Mouse (Mus musculus) heart, adult 18-20 months (tissue): ENCODE results near the gene Maf. TPM values are rescaled to one million over a fixed set of nuclear protein-coding genes. Genes with fewer than 3 reads are reported as not detected.

Experiments
- DNase-seq, 2 experiments: peaks; one replicate each; pipeline ENCODE4 v3.0.0; 2021 to 2022; ENCODE audit warnings: mixed read lengths in 1 of 2
- long read RNA-seq, 2 experiments: library from polyadenylated mRNA; stranded (forward); transcript quantifications; one replicate each; pipeline ENCODE4 v2.0.0; 2021
- total RNA-seq, 2 experiments: library from RNA; stranded (reverse); gene quantifications; 2 replicates each; pipeline ENCODE4 v1.2.3; 2021

Maf gene
- total RNA-seq = 1 to 10 TPM; 8.5 to 9.1 TPM
- long read RNA-seq, experiment 1, full-length matches to known transcripts = 7 of 8 reads
- long read RNA-seq, experiment 1, partial matches to known transcripts = 1 of 8 reads
- long read RNA-seq, experiment 1, other reads (novel, unspliced or antisense) = 0 of 8 reads
- long read RNA-seq, experiment 2, full-length matches to known transcripts = 5 of 5 reads
- long read RNA-seq, experiment 2, partial matches to known transcripts = 0 of 5 reads
- long read RNA-seq, experiment 2, other reads (novel, unspliced or antisense) = 0 of 5 reads

DNA sequence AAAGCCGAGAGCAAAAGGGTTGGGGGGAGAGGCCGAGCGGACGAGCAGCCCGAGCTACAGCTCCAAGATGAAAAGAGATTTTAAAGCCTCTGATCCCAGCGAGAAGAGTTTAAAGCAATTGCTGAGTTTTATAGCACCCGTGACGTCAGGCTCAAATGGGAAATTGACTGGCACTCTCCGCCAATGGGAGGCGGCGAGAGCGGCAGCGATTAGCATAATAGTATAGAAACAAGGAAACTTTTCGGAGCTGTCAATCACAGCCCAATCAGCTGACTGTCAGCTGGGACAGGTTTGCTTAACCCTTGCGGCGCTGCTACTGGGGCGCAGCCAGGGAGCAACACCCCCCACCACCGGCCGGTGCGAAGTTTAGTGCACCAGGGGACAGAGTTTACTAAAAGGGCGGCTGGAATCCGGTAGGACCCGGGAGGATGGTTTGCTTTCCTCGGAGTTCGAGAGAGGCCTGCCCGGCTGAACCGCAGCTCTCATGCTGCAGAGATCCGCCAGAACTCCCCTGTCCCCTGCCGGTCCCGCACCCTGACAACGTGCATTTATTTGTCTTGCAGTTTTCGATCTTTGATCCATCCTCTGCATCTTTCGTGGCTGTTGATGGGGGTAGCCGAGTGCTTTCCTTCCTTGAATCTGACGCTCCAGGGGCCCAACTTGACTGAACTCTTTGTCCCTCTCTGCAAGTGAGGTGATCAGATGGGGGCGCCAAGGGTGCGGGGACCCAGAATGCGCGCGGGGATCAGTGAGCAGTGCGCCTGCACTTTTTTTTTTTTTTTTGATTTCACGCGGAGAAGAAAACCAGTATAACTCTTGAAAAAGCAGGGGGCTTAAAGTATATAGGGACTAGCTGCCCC is at the start of gene Maf:
Gene Maf (minus strand): TSS at position 64 of the 860 bp plus-strand sequence.
- DNase-seq = peak; percentile 89 to 94

DNA sequence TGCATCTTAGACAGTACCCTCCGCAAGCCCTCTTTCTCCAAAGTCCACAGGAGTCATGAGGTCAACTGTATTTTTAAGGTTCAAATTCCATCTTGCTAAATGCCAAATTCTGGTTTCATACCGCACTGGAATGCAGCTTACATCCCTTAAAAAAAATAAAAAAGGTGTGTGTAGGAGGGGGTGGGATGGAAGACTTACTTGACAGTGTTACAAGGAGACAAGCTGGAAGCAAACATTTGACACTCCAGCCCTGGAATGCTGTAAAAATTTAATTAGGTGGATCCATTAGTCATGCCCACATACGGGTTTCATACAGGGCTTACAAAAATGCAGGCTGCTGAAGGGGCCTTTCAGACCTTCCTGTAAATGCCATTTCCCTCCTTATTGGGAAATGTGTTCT is 49.4 kb upstream of the Maf start:
- no peak for DNase-seq

DNA sequence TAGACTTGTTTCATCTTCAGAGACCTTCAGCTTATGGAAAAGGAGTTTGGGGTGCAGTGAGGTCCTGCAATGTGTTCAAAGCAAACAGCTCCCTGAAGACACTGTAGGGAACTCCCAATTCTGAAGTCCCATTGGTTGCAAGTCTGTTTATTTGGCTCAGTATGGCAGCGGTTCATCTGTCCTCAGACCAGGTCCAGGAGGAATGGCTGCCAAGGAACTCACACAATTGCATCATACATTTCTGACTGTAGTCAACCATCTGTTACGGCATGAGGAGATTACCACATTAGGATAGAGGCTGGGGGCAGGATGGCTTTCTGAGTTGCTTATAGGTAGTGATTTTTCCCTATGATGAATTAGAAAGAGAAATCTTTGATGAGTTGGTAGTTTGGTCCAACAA is 48.4 kb upstream of the Maf start:
- DNase-seq = peak; percentile 17 to 57

DNA sequence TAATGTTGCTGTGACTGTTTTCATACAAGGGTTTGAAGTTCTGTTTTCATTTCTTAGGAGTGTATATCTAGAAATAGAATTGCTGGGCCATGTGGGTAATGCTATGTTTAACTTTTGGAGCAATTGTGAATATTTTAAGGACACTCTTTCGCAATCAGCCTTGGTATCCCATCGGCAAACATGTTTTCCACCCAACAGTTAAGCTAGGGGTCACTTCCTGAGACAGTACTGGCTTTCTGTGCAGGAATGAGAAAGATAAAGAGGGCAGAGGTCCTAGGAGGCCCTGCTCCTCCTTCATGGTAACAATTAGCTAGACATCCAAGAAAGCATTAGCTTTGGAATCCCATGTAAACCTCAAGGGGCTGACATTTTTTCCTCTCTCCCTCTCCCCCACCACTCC is 47.1 kb upstream of the Maf start:
- DNase-seq = no peak

DNA sequence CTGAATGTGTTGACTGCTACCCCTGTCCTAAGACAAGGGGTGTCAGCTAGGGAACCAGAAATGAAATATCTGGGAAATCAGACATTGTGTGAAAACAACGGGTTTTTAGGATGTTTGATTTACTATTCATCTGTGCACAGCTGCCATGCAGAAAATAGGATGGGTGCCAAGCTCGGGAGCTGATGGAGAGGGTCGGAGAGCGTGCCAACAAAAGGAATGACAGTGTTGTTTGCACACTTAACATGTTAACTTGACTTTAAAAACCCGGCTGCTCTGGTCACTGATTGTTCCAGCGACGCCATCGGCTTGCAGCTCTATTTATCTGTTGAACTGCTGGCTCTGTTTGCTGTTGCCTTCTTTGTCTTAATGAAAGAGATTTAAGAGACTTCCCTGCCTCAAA is 46.2 kb upstream of the Maf start:
- peak; percentile 2 to 7 for DNase-seq

DNA sequence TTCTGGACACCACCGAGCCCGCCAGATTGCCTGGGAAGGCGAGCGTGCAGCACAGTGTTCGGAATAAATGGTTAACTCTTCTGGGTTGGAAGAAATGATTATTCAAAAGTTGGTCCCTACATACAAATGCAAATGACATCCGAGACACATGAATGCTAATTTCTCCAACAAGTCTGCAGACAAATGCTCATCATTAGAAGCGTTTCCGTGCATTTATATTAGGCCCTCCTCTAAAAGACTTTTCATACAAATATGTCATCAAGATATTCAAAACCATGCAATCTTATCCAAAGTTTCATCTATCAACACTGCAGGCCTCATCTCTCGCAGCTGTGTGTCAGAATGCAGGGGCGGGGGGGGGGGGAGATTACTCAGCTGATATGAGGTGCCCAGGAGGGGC is 39.8 kb upstream of the Maf start:
- no peak for DNase-seq

DNA sequence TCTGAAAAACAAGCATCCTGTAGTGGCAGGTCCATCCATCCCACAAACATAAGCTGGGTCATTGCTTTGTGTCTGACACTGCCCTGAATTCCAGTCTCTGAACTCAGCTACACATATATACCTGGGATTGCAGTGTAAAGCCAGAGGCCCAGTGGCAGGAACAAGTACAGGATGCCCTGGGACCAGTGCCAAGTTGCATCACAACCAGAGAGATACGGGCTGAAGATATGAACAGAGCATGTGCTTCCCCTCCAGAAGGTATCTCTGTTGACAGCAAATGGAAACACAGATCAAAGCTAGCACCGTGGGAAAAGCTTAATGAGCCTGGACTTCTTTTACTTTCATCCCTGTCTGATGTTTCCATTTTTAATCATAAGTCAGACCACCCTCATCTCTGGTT is 38.1 kb upstream of the Maf start:
- DNase-seq = no peak

DNA sequence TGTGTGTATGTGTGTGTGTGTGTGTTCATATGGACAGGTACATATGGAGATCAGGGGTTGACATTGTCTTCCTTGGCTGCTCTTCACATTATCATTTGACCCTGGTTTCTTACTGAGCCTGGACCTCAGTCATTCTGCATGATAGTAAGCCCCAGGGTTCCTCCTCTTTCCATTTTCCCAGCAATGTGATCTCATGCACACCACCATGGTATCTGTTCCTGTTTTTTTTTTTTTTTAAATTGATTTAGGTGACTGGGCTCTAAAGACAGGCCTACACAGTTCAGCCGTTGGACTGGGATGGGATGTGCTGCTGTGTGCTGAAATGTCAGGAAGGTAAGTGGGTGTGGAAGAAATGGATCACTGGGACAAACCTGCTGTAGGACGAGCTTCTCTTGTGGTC is 35.8 kb upstream of the Maf start:
- DNase-seq = no peak

DNA sequence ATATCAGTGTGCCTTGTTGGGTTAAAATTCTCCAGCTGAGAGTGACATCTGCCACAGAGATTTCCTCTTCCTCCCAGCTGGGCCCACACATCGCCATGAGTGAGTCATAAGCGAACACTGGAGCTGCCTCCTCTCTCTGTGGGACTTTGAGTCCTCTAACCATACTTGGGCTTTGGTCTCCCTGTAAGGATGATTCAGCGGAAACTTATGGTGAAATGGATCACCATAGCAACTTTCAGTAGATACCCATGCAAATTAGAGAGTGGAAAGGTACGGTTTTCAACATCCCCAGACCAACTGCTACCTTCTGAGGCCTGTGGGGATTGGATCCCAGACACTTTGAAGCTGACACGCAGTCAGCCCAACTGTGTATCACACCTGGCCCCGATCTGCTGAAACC is 35.1 kb upstream of the Maf start:
- no peak for DNase-seq

DNA sequence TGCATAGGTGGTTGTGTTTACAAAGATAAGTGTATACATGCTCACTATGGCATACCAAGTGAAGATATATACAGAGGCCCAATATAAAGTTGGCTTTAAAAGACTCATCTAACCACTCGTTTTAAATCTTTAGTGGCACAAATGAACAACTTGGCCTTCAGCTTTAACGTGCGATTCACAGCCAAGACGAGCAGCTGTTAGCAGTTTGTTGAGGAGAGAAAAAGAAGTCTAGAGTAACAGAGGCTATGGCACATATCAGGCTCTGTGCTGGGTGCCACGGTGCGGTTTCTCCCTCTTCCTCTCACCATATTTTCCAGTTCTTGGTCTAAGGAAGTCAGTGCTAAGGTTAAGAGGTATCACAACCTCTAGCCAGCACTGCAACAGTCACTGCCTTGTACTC is 34.4 kb upstream of the Maf start:
- DNase-seq = no peak

DNA sequence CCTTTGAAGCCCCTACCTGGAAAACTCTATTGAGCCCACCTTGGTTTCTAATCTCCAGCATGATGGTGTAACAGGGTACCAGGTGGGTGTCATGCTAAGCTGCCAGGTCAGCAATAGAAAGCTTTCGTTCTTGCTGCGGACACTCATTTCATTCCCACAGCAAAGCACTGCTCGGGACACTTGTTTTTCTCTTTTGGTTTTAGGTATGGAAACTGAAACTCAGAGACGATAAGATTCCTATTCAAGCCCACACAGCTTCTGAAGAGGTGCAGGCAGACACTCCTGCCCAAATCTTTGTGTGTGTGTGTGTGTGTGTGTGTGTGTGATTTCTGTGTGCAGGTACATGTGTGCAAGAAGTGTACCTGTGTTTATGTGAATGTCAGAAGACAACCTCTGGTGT is 32.2 kb upstream of the Maf start:
- no peak for DNase-seq

DNA sequence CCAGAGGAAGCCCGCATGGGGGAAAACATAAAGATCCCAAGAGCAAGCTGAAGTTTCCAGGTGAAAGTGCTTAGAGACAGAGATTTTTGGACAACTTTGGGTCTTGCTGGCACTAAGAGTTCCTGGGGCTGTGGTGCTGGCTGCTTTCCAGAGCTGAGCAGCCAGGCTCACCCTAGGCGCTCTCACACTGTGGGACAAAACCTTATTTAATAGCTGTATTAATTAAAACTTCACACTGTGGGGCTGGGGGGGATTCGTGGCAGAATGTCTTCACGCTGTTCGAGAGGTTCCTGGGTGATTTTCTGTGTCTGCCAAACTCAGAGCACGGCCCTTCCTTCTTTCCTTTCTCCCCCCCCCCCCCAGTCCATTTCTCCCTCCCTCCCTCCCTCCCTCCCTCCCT is 24.8 kb upstream of the Maf start:
- DNase-seq = no peak

DNA sequence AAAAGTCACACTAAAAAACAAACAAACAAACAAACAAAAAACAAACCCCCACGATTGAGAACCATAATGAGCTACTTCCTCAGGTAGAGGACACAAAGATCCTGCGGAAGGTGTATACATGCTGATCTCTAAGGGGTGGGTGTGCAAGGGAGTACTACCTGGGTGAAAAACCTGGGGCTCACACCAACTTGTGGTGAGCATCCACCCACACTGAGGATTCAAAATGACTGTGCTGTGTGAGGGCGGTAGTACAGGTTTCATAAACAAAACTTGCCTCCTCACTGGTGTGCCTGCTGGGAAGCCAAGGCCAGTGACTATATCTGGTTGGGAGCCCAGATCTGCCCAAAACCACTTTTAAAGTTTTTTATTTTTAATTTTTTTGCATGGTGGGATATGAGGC is 19.2 kb upstream of the Maf start:
- DNase-seq = no peak

DNA sequence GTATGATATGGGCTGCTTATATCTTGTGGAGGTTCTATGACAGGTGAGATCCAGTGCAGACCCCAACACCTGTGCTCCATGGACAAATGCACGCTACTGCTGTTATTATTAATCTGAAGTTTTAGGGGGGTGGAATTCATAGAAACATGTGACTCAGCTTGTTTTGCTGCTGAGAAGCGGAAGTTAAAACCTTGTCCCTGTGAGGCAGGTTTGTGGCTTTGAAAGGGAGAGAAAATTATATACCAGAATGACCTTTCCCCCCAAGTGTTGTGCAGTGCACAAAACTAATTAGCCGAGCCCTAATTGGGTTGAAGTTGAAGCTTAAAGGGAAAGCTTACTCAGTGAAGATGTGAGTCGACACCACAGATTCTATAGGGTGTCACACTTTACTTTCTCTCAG is 18.6 kb upstream of the Maf start:
- DNase-seq = no peak

DNA sequence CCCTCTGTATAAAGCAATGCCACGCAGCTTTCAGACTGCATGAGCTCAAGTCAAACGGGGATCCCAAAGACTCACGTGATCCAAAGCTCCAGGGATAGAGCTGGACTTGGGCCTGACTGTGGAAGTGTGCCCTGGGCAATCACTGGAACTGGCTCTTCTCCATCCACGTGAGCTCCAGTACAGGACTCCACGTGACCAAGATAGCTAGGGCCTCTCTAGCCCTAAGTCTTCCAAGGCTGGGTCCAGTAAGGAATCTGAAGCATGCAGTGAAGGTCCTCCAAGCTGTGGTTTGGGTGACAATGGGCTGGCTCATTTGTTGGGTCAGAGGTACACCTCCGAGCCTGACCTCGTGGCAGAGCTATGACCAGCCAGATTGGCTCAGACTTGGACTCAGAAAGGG is 11.5 kb upstream of the Maf start:
- DNase-seq = peak; percentile 47 to 57

DNA sequence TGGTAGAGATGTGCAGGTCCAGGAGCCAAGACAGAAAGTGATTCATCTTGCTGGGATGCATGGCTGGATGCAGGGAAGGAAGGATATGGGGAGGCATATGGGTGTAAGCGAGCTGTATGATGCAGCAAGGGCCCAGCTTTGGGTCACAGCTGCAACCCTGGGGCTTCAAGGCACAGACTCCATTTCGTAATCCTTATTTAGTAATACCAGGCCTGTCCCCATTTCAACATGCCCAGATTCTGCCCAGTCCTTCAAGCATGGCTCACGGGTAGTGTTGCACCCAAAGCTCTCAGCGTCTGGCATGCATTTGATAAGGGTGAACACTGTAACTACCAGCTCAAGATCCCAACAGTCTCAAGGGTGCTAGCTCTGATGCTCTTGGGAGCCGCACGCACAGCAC is 11.0 kb upstream of the Maf start:
- no peak for DNase-seq

DNA sequence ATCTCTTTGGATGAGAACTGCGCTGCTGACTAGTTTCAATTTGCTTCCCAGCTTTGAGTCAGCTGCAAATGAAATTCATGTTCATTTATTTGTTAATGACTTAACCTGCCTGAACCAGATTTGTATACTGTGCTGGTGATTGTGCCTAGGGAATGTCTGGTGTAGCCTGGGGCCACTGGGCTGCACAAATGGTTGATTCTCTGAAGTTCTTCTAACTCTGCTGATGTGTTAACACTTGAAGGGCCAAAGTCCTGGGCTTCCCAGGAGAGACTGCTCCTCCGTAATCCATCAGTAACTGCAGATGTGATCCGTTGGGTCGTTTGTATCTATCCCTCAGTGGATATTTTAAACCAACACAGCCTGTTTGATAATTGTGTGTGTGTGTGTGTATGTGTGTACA is 7.7 kb upstream of the Maf start:
- no peak for DNase-seq

DNA sequence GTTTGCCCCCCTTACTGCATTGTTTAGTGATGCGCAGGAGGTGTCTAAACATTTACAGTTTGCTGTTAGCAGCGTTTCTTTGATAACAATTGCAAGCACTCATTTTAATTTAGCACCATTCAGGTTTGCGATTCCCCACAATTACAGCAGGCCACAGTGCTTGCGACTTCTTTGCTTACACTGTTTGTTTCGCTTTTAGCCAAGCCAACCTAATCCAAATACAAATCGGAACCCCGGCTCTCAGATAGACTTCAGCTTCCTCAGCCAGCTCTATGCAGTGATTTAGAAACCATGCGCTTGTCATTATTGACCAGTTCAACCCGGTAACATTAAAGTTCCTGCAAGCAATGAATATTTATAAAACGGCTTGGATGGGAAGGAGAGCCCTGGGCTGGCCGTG is 3.5 kb upstream of the Maf start:
- DNase-seq = no peak

DNA sequence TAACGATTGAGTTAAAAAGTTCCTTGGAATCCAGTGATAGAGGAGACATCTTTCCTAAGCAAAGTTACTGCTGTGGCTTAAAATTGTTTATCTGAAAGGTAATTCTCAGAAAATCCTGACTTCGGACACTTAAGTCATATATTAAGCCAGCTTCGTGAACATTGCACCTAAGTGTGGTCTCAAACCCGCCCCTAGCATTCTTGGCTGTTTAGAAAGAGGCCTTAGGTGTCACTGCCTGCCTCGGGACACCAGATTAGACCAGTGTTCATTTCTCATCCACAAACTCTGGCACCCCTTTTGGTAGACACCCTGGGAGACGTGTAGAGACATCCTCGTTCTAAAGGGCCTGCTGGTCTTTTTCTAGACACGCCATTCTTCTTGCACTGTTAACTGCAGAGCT is 2.3 kb upstream of the Maf start:
- no peak for DNase-seq

DNA sequence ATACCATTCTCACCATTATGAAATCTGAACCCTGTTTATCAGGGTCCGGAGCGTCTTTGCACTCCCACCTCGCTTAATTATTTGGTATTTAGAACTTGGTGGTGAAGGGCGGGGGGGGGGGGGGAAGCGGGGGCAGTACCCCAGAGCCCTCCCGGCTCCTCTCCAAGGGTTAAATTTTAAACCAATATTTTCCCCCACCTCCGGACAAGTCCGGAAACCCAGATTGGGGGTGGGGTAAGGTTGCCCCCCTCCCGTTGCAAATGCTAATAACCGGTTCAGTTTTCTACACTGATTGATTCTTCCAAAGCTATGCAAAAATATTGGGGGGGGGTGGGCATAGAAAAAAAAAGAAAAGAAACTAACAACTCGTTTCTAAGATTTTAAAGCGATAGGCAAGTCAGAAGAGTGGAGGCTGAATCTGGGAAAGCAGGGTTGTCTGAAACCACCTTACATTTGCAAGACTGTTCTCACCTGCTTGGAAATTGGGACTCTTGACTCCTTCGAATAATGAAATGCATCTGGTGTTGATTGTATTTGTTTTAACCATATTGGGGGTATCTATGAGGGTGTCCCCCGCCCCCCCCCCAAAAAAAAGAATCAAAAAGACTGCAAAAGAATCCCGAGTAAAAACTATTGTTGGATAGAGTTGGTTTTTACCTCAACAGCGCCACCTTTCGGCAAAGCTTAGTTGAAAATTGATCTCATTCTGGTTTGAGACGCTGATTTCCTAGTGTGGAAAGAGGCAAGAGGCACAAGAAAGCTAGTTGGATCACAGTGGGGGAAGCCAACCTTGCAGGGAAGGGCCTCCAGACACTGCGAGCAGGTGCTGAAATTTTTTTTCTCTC is 1.6 kb upstream of the Maf start:
- DNase-seq = peak; percentile 73 to 91

DNA sequence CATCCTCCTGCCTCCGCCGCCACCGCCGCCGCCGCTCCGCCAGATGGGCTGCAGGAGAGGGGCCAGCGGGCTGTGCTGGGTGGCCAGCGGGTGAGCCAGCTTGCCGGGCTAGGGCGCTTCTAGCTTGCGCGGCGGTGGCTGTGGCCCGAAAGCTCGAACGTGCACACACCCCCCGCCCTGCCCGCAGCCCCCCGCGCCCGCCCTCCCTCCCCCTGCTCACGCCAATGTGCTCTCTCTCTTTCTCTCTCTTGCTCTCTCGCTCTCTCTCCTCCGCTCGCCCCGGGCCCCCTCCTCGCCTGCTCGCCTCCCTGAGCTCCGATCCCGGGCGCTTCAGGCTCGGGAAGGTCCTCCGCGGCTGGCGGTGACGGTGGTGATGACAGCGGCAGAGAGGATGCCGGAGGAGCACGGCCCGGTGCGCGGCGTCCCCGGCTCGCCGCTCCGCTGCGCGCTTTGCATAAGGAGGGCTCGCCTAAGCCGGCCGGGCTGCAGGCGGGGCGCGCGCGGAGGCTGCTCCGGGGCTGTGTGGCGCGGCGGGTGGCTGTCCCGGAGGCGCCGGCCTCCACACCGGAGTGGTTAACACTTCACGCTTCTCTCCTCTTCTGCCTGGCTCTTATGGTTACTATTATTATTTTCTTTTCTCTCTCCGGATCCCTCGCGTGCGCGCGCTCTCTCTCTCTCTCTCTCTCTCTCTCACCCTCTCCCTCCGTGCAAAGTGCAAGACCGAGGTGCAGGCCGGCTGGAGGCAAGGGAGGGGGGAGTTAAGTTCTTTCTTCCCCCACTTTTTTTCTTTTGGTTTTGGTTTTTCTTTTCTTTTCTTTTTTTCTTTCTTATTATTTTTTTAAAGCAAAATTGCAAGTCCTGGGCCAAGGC is 498 bp downstream of the Maf start:
- peak; percentile 74 to 77 for DNase-seq

DNA sequence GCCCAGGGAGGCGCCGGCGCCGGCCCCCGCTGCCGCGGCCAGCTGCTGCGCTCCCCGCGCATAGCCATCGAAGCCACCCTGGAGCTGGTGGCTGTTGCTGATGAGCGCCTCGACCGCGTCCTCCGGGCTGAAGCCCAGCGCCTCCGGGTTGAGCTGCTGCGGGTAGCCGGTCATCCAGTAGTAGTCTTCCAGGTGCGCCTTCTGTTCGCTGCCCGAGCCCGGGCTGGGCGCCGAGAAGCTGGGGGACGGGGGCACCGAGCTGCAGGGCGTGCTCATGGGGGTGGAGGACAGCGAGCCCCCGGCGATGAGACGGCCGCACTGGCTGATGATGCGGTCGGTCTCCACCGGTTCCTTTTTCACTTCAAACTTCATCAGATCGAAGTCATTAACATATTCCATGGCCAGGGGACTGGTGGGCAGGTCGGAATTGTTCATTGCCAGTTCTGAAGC is 1.2 kb downstream of the Maf start:
- peak in 1 of 2 experiments; percentile 60 for DNase-seq
